Mouse (Mus musculus): ENCODE measurements at regions not wholly inside any gene's neighbourhood (a gene's known extent, or its start where the extent isn't known, plus 50 kb on each side); places are given as distances from the start of the nearest gene placed in this dataset.

GRCm38 (mm10) chr12:71743345-71743744, 87.5 kb upstream of the Daam1 start:
- TF ChIP-seq CTCF (IDR thresholded peaks at IDR 0.05; ENCODE audit: borderline replicate concordance, control insufficient read depth, extremely low read depth, insufficient read depth, low read length, poor library complexity), result no peak
- TF ChIP-seq POLR2A (IDR thresholded peaks at IDR 0.05; ENCODE audit: control insufficient read depth, extremely low read depth, insufficient read depth, low read length, poor library complexity), result no peak
